Comparison of ENCODE assay signal across 12 mouse cellular contexts in genomic region chr6:39379749-39380148, GRCm38 (mm10). TPM values are rescaled to one million over a fixed set of nuclear protein-coding genes. Genes with fewer than 3 reads are reported as not detected.
A peak's percentile ranks its signal among the peaks of the same experiment; 100 is the strongest.
DNase-seq lines count a peak whose midpoint lies in the region; ATAC-seq lines count a peak whose summit lies in the region.
"Had no signal": no experiment of that assay in that cellular context is flagged by ENCODE, and none has a peak within 500 bp of the region (broad histone marks: within the 10 kb centered on the region; RNA-seq: fewer than 3 reads in every experiment).

No protein-coding gene starts in this region.

- peak; percentile 9 for DNase-seq in adrenal gland, postnatal 14 days
- no peak for DNase-seq in adrenal gland, adult (ENCODE audit: inconsistent age in 2 of 2, low spot score in 1 of 2)
- DNase-seq in thymus, postnatal 14 days, result peak; percentile 81
- DNase-seq in cerebellum, postnatal 4 days (ENCODE audit: low spot score in 2 of 2), result no peak
- DNase-seq in kidney, adult 11 months, result no peak
- DNase-seq: embryo, embryonic 11 days; kidney, adult 9 months had no signal

- WGBS in hindbrain, embryonic 12.5 days, result 80% methylated on average over 8 of the region's 8 CpGs

- H3K27me3 ChIP-seq in megakaryocyte, embryonic 14.5 days (replicated peaks), result peaks cover 87% of the 10 kb centered on the region
- H3K27me3 ChIP-seq in hindbrain, embryonic 12.5 days, result peaks cover 11% of the 10 kb centered on the region

- no peak overlapping the region for H3K4me2 ChIP-seq in hindbrain, embryonic 12.5 days (replicated peaks)
- H3K4me2 ChIP-seq: midbrain, embryonic 15.5 days had no signal

- no peak for ATAC-seq in hindbrain, embryonic 12.5 days (ENCODE audit: low FRiP score)
- ATAC-seq: midbrain, embryonic 15.5 days had no signal

- peaks cover 1% of the 10 kb centered on the region; the same call in 1 of the 2 replicates for H3K9me3 ChIP-seq in megakaryocyte, embryonic 14.5 days
- no peaks in the 10 kb centered on the region for H3K9me3 ChIP-seq in hindbrain, embryonic 12.5 days (replicated peaks)
- H3K9me3 ChIP-seq: hindbrain, embryonic 10.5 days; midbrain, embryonic 15.5 days had no signal

- no peaks in the 10 kb centered on the region for H3K4me1 ChIP-seq in brown adipose tissue, adult 24 weeks (ENCODE audit: control insufficient read depth, insufficient read depth, insufficient read length, low read length)
- peaks cover 43% of the 10 kb centered on the region for H3K4me1 ChIP-seq in megakaryocyte, embryonic 14.5 days
- peaks cover 19% of the 10 kb centered on the region for H3K4me1 ChIP-seq in hindbrain, embryonic 12.5 days

- H3K4me3 ChIP-seq in brown adipose tissue, adult 24 weeks (ENCODE audit: insufficient read depth, low read depth, low read length), result no peak overlapping the region
- H3K4me3 ChIP-seq in megakaryocyte, embryonic 14.5 days (replicated peaks), result peak overlapping the region; percentile 66
- H3K4me3 ChIP-seq in hindbrain, embryonic 12.5 days, result no peak overlapping the region
- H3K4me3 ChIP-seq: hindbrain, embryonic 10.5 days; midbrain, embryonic 15.5 days had no signal

- H3K36me3 ChIP-seq in megakaryocyte, embryonic 14.5 days (replicated peaks; ENCODE audit: low read length), result no peaks in the 10 kb centered on the region
- H3K36me3 ChIP-seq in hindbrain, embryonic 12.5 days, result no peaks in the 10 kb centered on the region
- H3K36me3 ChIP-seq: midbrain, embryonic 15.5 days had no signal

- H3K27ac ChIP-seq in brown adipose tissue, adult 24 weeks (replicated peaks; ENCODE audit: low read depth, low read length), result 0 out of 2 replicates have a peak overlapping the region, but pooled peaks have one; percentile 33
- H3K27ac ChIP-seq in hindbrain, embryonic 12.5 days, result no peak overlapping the region
- H3K27ac ChIP-seq: hindbrain, embryonic 10.5 days; midbrain, embryonic 15.5 days had no signal

- H3K9ac ChIP-seq in hindbrain, embryonic 12.5 days, result no peak overlapping the region
- H3K9ac ChIP-seq: midbrain, embryonic 15.5 days had no signal

RNA-seq across cellular contexts. Expression of gene Rab19, which starts 1.2 kb away (rescaled TPM):
- 0.48 and 1.4 TPM in 2 replicates for total RNA-seq in adrenal gland, postnatal 14 days (2021)
- polyA plus RNA-seq in brown adipose tissue, adult 24 weeks (2012; ENCODE audit: insufficient read depth, insufficient read length, missing spikeins), result not detected in 2 replicates
- polyA plus RNA-seq in megakaryocyte, embryonic 14.5 days (2012; ENCODE audit: insufficient read depth, low replicate concordance), result not detected in 2 replicates
- polyA plus RNA-seq in hindbrain, embryonic 12.5 days (2016; fragmentation: Nextera tagmentation; extraction: Ambion mirVana), result 0.52 and 0.66 TPM in 2 replicates

RNA-seq across cellular contexts. Expression of gene Slc37a3, which starts 2.3 kb away (rescaled TPM):
- total RNA-seq in adrenal gland, postnatal 14 days (2021), result 32.3 and 36.5 TPM in 2 replicates
- polyA plus RNA-seq in brown adipose tissue, adult 24 weeks (2012; ENCODE audit: insufficient read depth, insufficient read length, missing spikeins), result 7.4 and 11.0 TPM in 2 replicates
- polyA plus RNA-seq in megakaryocyte, embryonic 14.5 days (2012; ENCODE audit: insufficient read depth, low replicate concordance), result 0.59 TPM in 1 of 2 replicates, not detected in the other
- 56.5 and 59.0 TPM in 2 replicates for polyA plus RNA-seq in hindbrain, embryonic 12.5 days (2016; fragmentation: Nextera tagmentation; extraction: Ambion mirVana)

RNA-seq across cellular contexts. Expression of gene Mkrn1, which starts 40.5 kb away (rescaled TPM):
- total RNA-seq in adrenal gland, postnatal 14 days (2021), result 94.2 and 101 TPM in 2 replicates
- 19.3 and 32.6 TPM in 2 replicates for polyA plus RNA-seq in brown adipose tissue, adult 24 weeks (2012; ENCODE audit: insufficient read depth, insufficient read length, missing spikeins)
- polyA plus RNA-seq in megakaryocyte, embryonic 14.5 days (2012; ENCODE audit: insufficient read depth, low replicate concordance), result 107 and 108 TPM in 2 replicates
- polyA plus RNA-seq in hindbrain, embryonic 12.5 days (2016; fragmentation: Nextera tagmentation; extraction: Ambion mirVana), result 178 and 191 TPM in 2 replicates

Comparison
In these comparisons a context has a peak if more than half of its experiments do, and no peak if none do; other contexts are left out.
1. DNase-seq: peak in adrenal gland, postnatal 14 days (single experiment) and thymus, postnatal 14 days (single experiment); none in adrenal gland, adult (0 of 2), cerebellum, postnatal 4 days (0 of 2) and kidney, adult 11 months (single experiment).